In the genomic region with DNA sequence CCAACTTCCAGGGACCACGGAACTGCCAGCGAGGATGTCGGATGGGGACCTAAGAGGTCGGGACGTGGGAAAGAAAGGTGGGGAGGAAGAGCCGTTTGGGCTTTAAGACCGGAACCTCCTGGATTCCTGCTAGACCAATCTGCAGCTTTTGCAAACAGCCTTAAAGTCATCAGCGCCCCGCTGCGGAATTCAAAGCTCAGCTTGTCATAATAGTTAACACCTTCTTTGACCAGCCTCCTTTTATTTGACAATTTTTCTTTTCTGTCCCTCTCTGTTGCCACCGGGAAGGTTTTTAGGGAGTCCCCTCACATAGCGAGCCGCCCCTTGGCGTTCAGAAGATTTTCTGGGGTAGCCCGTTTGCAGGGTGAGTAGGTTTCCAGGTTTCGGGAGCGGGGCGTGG, we compare ENCODE assay signal across 7 mouse cellular contexts. TPM values are rescaled to one million over a fixed set of nuclear protein-coding genes. Genes with fewer than 3 reads are reported as not detected.
DNase-seq lines count a peak whose midpoint lies in the region; ATAC-seq and TF ChIP-seq lines count a peak whose summit lies in the region.

Gene Has3 (plus strand): TSS at position 192 of the 400 bp plus-strand sequence.

- under 1% methylated on average over 18 of the region's 18 CpGs for WGBS in forebrain, embryonic 14.5 days
- 3% methylated on average over 18 of the region's 18 CpGs for WGBS in intestine, embryonic 15.5 days
- WGBS in midbrain, embryonic 10.5 days: 2% methylated on average over 18 of the region's 18 CpGs

- H3K27ac ChIP-seq in testis, adult 2 months (ENCODE audit: control insufficient read depth, insufficient read depth, low read depth, low read length): no peak within 1 kb of the TSS
- H3K27ac ChIP-seq in forebrain, embryonic 14.5 days (ENCODE audit: low read depth, low read length): peak within 1 kb of the TSS; percentile 41
- H3K27ac ChIP-seq in intestine, embryonic 15.5 days: no peak within 1 kb of the TSS
- H3K27ac ChIP-seq in midbrain, embryonic 10.5 days (replicated peaks): peak within 1 kb of the TSS; percentile 69

- no peak for TF ChIP-seq POLR2A in testis, adult 2 months (IDR thresholded peaks at IDR 0.05; ENCODE audit: control insufficient read depth, low read depth, low read length)

- H3K9ac ChIP-seq in forebrain, embryonic 14.5 days (ENCODE audit: low read length): peak within 1 kb of the TSS; percentile 72
- H3K9ac ChIP-seq in intestine, embryonic 15.5 days: peak within 1 kb of the TSS; percentile 59

- no peak for DNase-seq in testis, postnatal 14 days (ENCODE audit: low spot score)
- DNase-seq in forebrain, embryonic 14.5 days (ENCODE audit: low spot score): peak; percentile 41
- DNase-seq in midbrain, embryonic 10.5 days (ENCODE audit: low spot score): no peak
- DNase-seq in Muller cell, postnatal 12 days (ENCODE audit: inconsistent ontology term): no peak
- DNase-seq in natural killer cell, adult 2 months (ENCODE audit: low spot score in 2 of 2): no peak

- ATAC-seq in forebrain, embryonic 14.5 days: no peak
- ATAC-seq in intestine, embryonic 15.5 days: no peak

- no peaks in the 10 kb centered on the region for H3K27me3 ChIP-seq in testis, adult 2 months (ENCODE audit: control insufficient read depth, insufficient read depth, low read length)
- peaks cover 19% of the 10 kb centered on the region for H3K27me3 ChIP-seq in forebrain, embryonic 14.5 days (replicated peaks; ENCODE audit: control insufficient read depth, insufficient read depth, low read length)
- peaks cover 46% of the 10 kb centered on the region for H3K27me3 ChIP-seq in intestine, embryonic 15.5 days (replicated peaks)
- peaks cover 79% of the 10 kb centered on the region for H3K27me3 ChIP-seq in midbrain, embryonic 10.5 days (ENCODE audit: low read depth, poor library complexity, severe bottlenecking)

- peak within 1 kb of the TSS; percentile 30 for H3K4me3 ChIP-seq in testis, adult 2 months (ENCODE audit: control insufficient read depth, low read depth, low read length)
- H3K4me3 ChIP-seq in forebrain, embryonic 14.5 days (ENCODE audit: low read depth, low read length): peak within 1 kb of the TSS; percentile 55
- peak within 1 kb of the TSS; percentile 51 for H3K4me3 ChIP-seq in intestine, embryonic 15.5 days (replicated peaks)
- peak within 1 kb of the TSS; percentile 65 for H3K4me3 ChIP-seq in midbrain, embryonic 10.5 days

- H3K36me3 ChIP-seq in testis, adult 2 months (ENCODE audit: control insufficient read depth, insufficient read depth, low read length): no peaks in the 10 kb centered on the region
- peaks cover 9% of the 10 kb centered on the region for H3K36me3 ChIP-seq in forebrain, embryonic 14.5 days (ENCODE audit: control insufficient read depth, insufficient read depth, low read length)
- no peaks in the 10 kb centered on the region for H3K36me3 ChIP-seq in intestine, embryonic 15.5 days
- H3K36me3 ChIP-seq in midbrain, embryonic 10.5 days: peaks cover 13% of the 10 kb centered on the region

- H3K9me3 ChIP-seq in forebrain, embryonic 14.5 days (replicated peaks; ENCODE audit: control insufficient read depth, low read length): no peaks in the 10 kb centered on the region
- no peaks in the 10 kb centered on the region for H3K9me3 ChIP-seq in intestine, embryonic 15.5 days
- H3K9me3 ChIP-seq in midbrain, embryonic 10.5 days (replicated peaks): no peaks in the 10 kb centered on the region

- peak within 1 kb of the TSS; percentile 97 for H3K4me2 ChIP-seq in forebrain, embryonic 14.5 days (ENCODE audit: low read length)
- peak within 1 kb of the TSS; percentile 99 for H3K4me2 ChIP-seq in intestine, embryonic 15.5 days (replicated peaks)

- peaks cover 22% of the 10 kb centered on the region for H3K4me1 ChIP-seq in testis, adult 2 months (ENCODE audit: control insufficient read depth, insufficient read depth, low read length)
- peaks cover 14% of the 10 kb centered on the region for H3K4me1 ChIP-seq in forebrain, embryonic 14.5 days (ENCODE audit: control insufficient read depth, insufficient read depth, low read length)
- H3K4me1 ChIP-seq in intestine, embryonic 15.5 days (replicated peaks): peaks cover 30% of the 10 kb centered on the region
- peaks cover 35% of the 10 kb centered on the region for H3K4me1 ChIP-seq in midbrain, embryonic 10.5 days

- no peak for TF ChIP-seq CTCF in testis, adult 2 months (IDR thresholded peaks at IDR 0.05; ENCODE audit: control insufficient read depth, insufficient read depth, insufficient replicate concordance, low read depth, low read length)

RNA-seq across cellular contexts. Expression of gene Has3, which starts in this region (rescaled TPM):
- 0.35 and 0.43 TPM in 2 replicates for polyA plus RNA-seq in testis, adult 2 months (2012; rRNA removed)
- polyA plus RNA-seq in forebrain, embryonic 14.5 days (2014; fragmentation: Nextera tagmentation; extraction: Ambion mirVana): 1.4 and 1.8 TPM in 2 replicates
- polyA plus RNA-seq in intestine, embryonic 15.5 days (2015; fragmentation: Nextera tagmentation; extraction: Ambion mirVana): 0.10 and 0.18 TPM in 2 replicates
- polyA plus RNA-seq in midbrain, embryonic 10.5 days (2016; fragmentation: Nextera tagmentation; extraction: Ambion mirVana): 0.07 and 0.12 TPM in 2 replicates

Comparison
In these comparisons a context has a peak if more than half of its experiments do, and no peak if none do; other contexts are left out.
1. H3K27ac ChIP-seq: peak in forebrain, embryonic 14.5 days (single experiment) and midbrain, embryonic 10.5 days (single experiment); none in testis, adult 2 months (single experiment) and intestine, embryonic 15.5 days (single experiment).
2. Peak in every context shown above with its lines, with median percentiles within 50 percentile points of each other: H3K4me3 ChIP-seq.